Mouse (Mus musculus) thymus, postnatal 0 days (tissue): ENCODE results near the gene Golm1. TPM values are rescaled to one million over a fixed set of nuclear protein-coding genes. Genes with fewer than 3 reads are reported as not detected.
"Not testable (repeated sequence)": the region's sequence is repeated elsewhere in the genome, so short reads cannot be mapped to it uniquely, and the experiment has no call there.

Experiments
- DNase-seq: peaks from one replicate; pipeline ENCODE4 v3.0.0-alpha.2; 2015; ENCODE audit warnings: low spot score
- polyA plus RNA-seq: library from polyadenylated mRNA; unstranded; fragments of >200 nt; fragmentation: Nextera tagmentation; extraction: Ambion mirVana; gene quantifications from 2 replicates; pipeline ENCODE4 v1.2.1, GENCODE M21; 2015

Gene Golm1
- polyA plus RNA-seq, 1 experiment from 2014 or later = 3.9 TPM

GRCm38 (mm10) chr13:59592630-59593029, 83.0 kb downstream of the Golm1 start:
- no peak for DNase-seq

- not testable (repeated sequence) for DNase-seq
Measured at GRCm38 (mm10) chr13:59592058-59592457, 83.6 kb downstream of the Golm1 start.

- peak; percentile 28 for DNase-seq
Measured at GRCm38 (mm10) chr13:59590691-59591090, 84.9 kb downstream of the Golm1 start.

- no peak for DNase-seq
Measured at GRCm38 (mm10) chr13:59589672-59590071, 85.9 kb downstream of the Golm1 start.

DNA sequence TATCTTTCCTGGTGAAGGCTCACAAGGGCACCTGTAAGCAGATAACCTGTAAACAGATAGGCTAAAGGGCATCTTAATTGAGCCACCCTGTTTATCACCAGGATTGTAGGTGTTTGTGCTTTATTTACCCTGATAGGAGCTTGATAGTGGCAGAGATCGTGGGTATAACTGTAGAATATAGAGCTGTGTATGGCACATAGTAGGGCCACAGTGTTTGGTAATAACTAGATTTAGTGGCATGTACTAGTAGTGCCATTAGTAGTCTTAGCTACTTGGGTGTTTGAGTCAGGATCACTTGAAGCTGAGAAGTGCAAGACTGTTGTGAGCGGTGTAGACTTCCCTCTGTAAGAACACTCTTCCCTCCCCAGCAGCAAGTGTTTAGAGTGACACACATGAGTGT, 88.4 kb downstream of the Golm1 start:
- no peak for DNase-seq

DNA sequence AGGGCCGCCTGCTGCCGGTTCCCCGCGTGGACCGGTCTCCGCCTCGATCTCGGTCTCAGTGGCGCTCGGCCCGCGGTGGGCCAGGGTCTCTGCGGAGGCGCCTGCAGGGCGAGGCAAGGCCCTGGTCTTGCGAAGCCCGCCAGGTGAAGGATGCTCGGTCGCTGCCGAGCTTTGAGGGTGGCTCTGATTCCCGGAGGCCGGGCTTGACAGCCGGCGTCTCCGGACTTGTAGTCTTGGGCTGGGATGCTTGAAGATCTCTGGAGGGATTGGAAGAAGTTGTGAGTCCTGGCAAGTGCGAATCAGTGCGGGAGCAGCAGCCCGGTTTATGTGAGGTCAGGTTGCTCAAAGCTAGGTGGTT, 90.0 kb downstream of the Golm1 start:
- DNase-seq = no peak

DNA sequence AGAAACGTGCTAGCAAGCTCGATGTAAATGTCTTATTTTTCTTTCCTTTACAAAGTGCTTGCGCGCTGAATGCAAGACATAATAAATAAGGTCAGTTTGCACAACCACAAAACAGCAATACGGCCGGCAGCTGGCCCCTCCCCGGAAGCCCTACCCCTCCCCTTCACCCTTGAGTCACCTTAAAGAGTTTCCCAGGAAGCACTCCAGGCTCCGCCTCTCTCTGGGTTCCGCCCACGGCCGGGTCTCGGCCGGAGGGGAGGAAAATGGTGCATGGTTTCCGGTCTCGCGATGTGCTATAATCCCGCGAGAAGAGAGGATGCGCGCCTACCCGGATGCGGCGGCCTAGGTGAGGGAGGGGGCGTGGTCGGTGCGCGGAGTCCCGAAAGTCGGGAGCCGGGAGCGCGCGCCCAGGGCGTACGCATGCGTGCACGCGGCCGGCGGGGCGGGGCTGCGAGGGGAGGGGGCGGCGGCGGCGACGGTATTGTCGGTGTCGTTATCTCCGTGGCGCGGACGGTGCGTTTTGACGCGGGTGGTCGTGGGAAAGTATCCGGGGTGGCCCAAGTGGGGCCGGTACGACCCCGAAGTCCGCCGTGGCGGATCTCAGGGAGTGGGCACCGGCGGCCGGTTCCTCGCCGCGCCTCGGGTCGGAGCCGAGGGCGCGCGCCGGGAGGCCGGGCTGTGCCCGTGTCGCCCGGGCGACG, 90.5 kb downstream of the Golm1 start, which contains the start of the genes Agtpbp1 and Naa35:
TSS of gene Agtpbp1 (minus strand) at position 281 of the 701 bp plus-strand sequence.
TSS of gene Naa35 (plus strand) at position 313 of the 701 bp plus-strand sequence.
- peak; percentile 99 for DNase-seq

Other genes with a start within 250 kb of the Golm1 start
- 14.9 and 16.3 TPM in 2 replicates for gene Agtpbp1, start 90.6 kb downstream of the Golm1 start, polyA plus RNA-seq
- 65.9 and 78.4 TPM in 2 replicates for gene Naa35, start 90.6 kb downstream of the Golm1 start, polyA plus RNA-seq
- gene 4921517D22Rik, start 18.3 kb upstream of the Golm1 start, polyA plus RNA-seq = not detected in 2 replicates
- gene Spata31d1a, start 34.5 kb upstream of the Golm1 start, polyA plus RNA-seq = not detected in 2 replicates
- gene Spata31d1b, start 36.5 kb upstream of the Golm1 start, polyA plus RNA-seq = 0.04 TPM in 2 replicates
- not detected in 2 replicates for gene Spata31d1d, start 55.9 kb upstream of the Golm1 start, polyA plus RNA-seq
- gene 1700014D04Rik, start 70.9 kb upstream of the Golm1 start, polyA plus RNA-seq = not detected in 2 replicates
- gene Isca1, start 94.0 kb upstream of the Golm1 start, polyA plus RNA-seq = 68.9 and 73.8 TPM in 2 replicates
- gene Gm49354, start 106.4 kb upstream of the Golm1 start, polyA plus RNA-seq = not detected in 2 replicates
- 52.1 and 68.0 TPM in 2 replicates for gene Tut7, start 147.3 kb upstream of the Golm1 start, polyA plus RNA-seq